Mouse (Mus musculus): ENCODE measurements around the gene C530008M17Rik. TPM values are rescaled to one million over a fixed set of nuclear protein-coding genes. Genes with fewer than 3 reads are reported as not detected.

Gene C530008M17Rik
- polyA plus RNA-seq, 1 experiment from 2014 or later: 3.8 TPM

DNA sequence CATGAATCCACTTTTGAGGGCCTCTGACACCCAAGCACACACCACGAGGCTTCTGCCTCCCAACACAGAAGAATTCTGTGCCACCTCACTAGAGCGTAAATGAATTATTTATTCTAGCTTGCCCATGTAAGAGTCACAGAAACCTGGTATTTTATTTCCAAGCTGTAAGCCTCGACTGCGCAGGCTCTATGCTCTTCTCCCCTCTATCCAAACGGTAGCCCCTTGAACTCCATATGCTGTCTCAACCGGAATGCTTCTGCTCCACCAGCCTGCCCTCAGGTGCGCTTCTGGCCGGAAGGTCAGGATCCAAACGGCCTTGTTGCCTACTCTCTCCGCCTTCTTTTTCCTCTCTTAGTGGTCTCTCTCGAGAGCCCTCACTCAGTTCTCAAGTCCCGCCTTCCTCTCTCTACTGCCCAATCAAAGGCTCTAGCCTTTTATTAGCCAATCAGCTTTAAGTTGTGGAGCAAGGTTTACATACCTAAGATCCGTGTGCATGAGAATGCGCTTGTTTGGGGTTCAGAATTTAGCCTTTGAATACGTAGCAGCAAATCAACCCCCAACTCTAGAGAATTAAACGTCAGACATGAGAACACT, 212.5 kb downstream of the C530008M17Rik start:
- no peak for TF ChIP-seq CTCF (IDR thresholded peaks at IDR 0.05)
- TF ChIP-seq EP300 (IDR thresholded peaks at IDR 0.05): no peak
- Histone ChIP-seq H3K4me2 (replicated peaks; ENCODE audit: low read depth, low read length) (peak overlapping the region; percentile 50), H3K9me3 (ENCODE audit: low read length) (no peaks in the 10 kb centered on the region), H3K36me3 (ENCODE audit: insufficient read depth, low read length) (no peaks in the 10 kb centered on the region), H3K9ac (replicated peaks; ENCODE audit: low read depth) (no peak overlapping the region), H3K27ac (ENCODE audit: low read length) (no peak overlapping the region; the same call in 1 of the 2 replicates), H3K27me3 (replicated peaks; ENCODE audit: insufficient read depth, low read length) (no peaks in the 10 kb centered on the region), H3K4me3 (ENCODE audit: low read depth, low read length) (peak overlapping the region; percentile 28), H3K4me1 (ENCODE audit: insufficient read depth, low read depth, low read length) (no peaks in the 10 kb centered on the region)
- ATAC-seq (peak; percentile 97), DNase-seq (ENCODE audit: low spot score) (peak; percentile 87)
- WGBS: 33% methylated on average over 16 of the region's 16 CpGs

DNA sequence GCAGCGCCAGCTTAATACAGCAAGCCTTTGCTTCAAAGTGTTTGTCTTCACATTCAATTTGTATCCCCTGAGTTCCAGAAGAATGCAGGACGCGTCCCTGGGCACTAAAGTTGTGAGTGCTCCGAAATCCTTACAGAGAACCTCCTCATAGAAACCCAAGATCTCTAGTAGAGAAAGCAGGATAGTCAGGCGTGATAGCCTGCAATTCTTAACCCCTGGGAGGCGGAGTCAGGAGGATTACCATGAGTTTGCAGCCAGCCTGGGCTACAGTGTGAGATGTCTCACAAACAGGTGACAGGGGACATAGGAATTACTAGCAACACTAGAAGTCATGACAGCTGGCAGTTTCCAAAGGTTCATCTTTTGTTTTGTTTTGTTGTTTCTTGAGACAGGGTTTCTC, 213.2 kb downstream of the C530008M17Rik start:
- 51% methylated on average over 6 of the region's 6 CpGs for WGBS
- 0 out of 2 replicates have a peak, but pooled peaks cover 1% of the 10 kb centered on the region for H3K36me3 ChIP-seq (ENCODE audit: insufficient read depth, low read length)
- DNase-seq (ENCODE audit: low spot score) (no peak), ATAC-seq (0 out of 2 replicates have a peak, but pooled peaks have one; percentile 11)
- no peak overlapping the region for H3K27ac ChIP-seq (ENCODE audit: low read length)
- no peaks in the 10 kb centered on the region for H3K27me3 ChIP-seq (replicated peaks; ENCODE audit: insufficient read depth, low read length)
- TF ChIP-seq CTCF (IDR thresholded peaks at IDR 0.05) (no peak), EP300 (IDR thresholded peaks at IDR 0.05) (no peak)
- H3K4me3 ChIP-seq (ENCODE audit: low read depth, low read length): peak overlapping the region; percentile 28
- no peaks in the 10 kb centered on the region for H3K4me1 ChIP-seq (ENCODE audit: insufficient read depth, low read depth, low read length)
- H3K9ac ChIP-seq (replicated peaks; ENCODE audit: low read depth): no peak overlapping the region
- no peaks in the 10 kb centered on the region for H3K9me3 ChIP-seq (ENCODE audit: low read length)
- peak overlapping the region; percentile 50 for H3K4me2 ChIP-seq (replicated peaks; ENCODE audit: low read depth, low read length)

DNA sequence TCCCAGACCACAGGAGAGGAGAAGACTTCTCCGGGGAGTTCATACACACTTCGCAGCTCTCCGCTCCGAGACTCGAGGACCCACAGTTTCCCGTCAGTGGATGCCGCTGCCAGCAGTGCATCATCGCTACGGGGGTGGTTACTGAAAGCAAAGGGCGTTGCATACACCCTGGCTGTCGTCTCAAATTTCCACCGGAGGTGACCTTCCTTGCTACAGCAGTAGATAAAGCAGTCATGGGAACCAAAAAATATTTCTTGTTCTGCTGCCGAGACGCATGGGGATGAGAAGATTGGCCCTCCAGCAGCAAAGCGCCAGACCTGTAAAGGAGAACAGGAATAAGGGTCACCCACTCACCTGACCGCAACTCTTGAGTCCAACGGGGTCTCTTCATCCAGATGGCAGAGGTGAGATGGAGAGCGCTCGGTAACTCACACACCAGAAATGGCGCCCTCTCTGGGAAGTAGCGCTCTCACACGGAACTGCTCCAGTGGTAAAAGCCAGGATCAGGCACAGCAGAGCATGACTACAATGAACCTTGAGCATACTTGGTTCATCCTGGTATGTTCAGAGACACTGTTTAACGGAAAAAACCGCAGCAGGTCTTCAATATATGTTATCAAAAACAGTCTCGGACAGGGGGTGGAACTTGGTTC, 219.9 kb downstream of the C530008M17Rik start:
- Histone ChIP-seq H3K36me3 (ENCODE audit: insufficient read depth, low read length) (0 out of 2 replicates have a peak, but pooled peaks cover 16% of the 10 kb centered on the region), H3K4me1 (ENCODE audit: insufficient read depth, low read depth, low read length) (no peaks in the 10 kb centered on the region), H3K27ac (ENCODE audit: low read length) (no peak overlapping the region), H3K4me3 (ENCODE audit: low read depth, low read length) (no peak overlapping the region), H3K9ac (replicated peaks; ENCODE audit: low read depth) (no peak overlapping the region), H3K9me3 (ENCODE audit: low read length) (no peaks in the 10 kb centered on the region), H3K27me3 (replicated peaks; ENCODE audit: insufficient read depth, low read length) (no peaks in the 10 kb centered on the region), H3K4me2 (replicated peaks; ENCODE audit: low read depth, low read length) (no peak overlapping the region)
- ATAC-seq (no peak), DNase-seq (ENCODE audit: low spot score) (no peak)
- 83% methylated on average over 25 of the region's 25 CpGs for WGBS
- TF ChIP-seq CTCF (IDR thresholded peaks at IDR 0.05) (no peak), EP300 (IDR thresholded peaks at IDR 0.05) (no peak)

DNA sequence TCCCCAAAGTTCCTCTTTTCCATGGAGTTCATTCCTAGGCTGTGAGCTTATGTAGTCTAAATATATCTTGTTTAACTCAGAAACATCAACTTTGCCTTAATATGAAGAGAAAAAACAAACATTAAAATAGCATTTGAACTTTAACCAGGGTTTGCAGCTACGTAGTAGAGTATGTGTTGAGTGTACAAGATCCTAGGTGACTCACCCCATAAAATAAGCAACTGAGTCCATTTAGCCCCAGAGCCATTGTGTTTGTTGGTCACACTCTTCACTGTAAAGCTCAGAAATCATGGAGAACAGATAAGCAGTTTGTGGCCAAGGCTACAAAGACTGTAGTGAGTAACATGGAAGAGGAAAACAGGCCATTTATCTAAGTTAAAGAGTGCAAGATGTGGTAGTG, 227.8 kb downstream of the C530008M17Rik start:
- 66% methylated on average over 1 of the region's 1 CpGs for WGBS

DNA sequence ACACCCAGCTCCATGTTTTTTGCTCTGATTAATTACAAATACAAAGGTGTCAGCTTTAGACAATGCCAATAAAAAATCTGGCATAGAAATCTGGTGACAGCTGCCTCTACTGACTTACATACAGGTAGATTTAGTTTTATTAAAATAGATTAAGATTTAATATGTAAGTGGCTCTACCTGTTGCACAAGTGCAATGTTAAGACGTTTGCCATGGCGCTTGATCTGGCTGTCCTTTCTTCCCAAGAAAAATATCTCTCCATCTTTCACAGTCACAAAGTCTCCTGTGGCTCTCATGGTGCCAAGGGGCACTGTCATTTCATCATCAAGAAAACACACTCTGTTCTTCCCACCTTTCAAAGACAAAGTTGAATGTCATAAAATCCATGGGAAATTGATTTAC, 230.7 kb downstream of the C530008M17Rik start:
- H3K9ac ChIP-seq (replicated peaks; ENCODE audit: low read depth): no peak overlapping the region
- TF ChIP-seq CTCF (IDR thresholded peaks at IDR 0.05) (no peak), EP300 (IDR thresholded peaks at IDR 0.05) (no peak)
- no peaks in the 10 kb centered on the region for H3K4me1 ChIP-seq (ENCODE audit: insufficient read depth, low read depth, low read length)
- no peak overlapping the region for H3K4me2 ChIP-seq (replicated peaks; ENCODE audit: low read depth, low read length)
- WGBS: 89% methylated on average over 2 of the region's 2 CpGs
- no peaks in the 10 kb centered on the region for H3K27me3 ChIP-seq (replicated peaks; ENCODE audit: insufficient read depth, low read length)
- peaks cover 22% of the 10 kb centered on the region; the same call in 1 of the 2 replicates for H3K36me3 ChIP-seq (ENCODE audit: insufficient read depth, low read length)
- no peak for DNase-seq (ENCODE audit: low spot score)
- H3K4me3 ChIP-seq (ENCODE audit: low read depth, low read length): no peak overlapping the region
- H3K9me3 ChIP-seq (ENCODE audit: low read length): no peaks in the 10 kb centered on the region
- ATAC-seq: no peak
- H3K27ac ChIP-seq (ENCODE audit: low read length): no peak overlapping the region

More for the DNA sequence above, 227.8 kb downstream of the C530008M17Rik start:
- Histone ChIP-seq H3K27me3 (replicated peaks; ENCODE audit: insufficient read depth, low read length) (no peaks in the 10 kb centered on the region), H3K4me3 (ENCODE audit: low read depth, low read length) (no peak overlapping the region), H3K36me3 (ENCODE audit: insufficient read depth, low read length) (peaks cover 25% of the 10 kb centered on the region; the same call in 1 of the 2 replicates), H3K27ac (ENCODE audit: low read length) (no peak overlapping the region), H3K9ac (replicated peaks; ENCODE audit: low read depth) (no peak overlapping the region), H3K4me1 (ENCODE audit: insufficient read depth, low read depth, low read length) (no peaks in the 10 kb centered on the region), H3K9me3 (ENCODE audit: low read length) (no peaks in the 10 kb centered on the region), H3K4me2 (replicated peaks; ENCODE audit: low read depth, low read length) (no peak overlapping the region)
- DNase-seq (ENCODE audit: low spot score): no peak
- ATAC-seq: no peak
- TF ChIP-seq EP300 (IDR thresholded peaks at IDR 0.05) (no peak), CTCF (IDR thresholded peaks at IDR 0.05) (no peak)

DNA sequence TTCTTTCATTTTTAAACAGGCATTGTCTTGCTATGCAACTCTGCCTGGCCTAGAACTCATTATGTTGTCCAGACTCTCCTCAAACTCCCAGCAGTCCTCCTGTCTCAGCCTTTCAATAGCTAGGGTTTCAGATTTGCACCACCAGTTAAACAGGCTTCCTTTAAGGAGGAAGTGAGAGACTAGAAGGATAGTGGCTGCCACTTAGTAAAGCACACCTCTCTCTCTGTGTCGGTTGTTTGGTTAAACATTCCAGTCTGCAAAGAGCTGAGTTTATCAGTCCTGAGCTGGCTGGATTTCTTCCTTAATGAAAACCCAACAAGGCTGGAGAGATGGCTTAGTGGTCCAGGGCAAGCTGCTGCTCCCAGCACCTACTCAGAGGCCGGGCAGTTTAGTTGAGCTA, 236.3 kb downstream of the C530008M17Rik start:
- H3K36me3 ChIP-seq (ENCODE audit: insufficient read depth, low read length): peaks cover 9% of the 10 kb centered on the region; the same call in 1 of the 2 replicates
- no peak overlapping the region for H3K4me3 ChIP-seq (ENCODE audit: low read depth, low read length)
- no peaks in the 10 kb centered on the region for H3K4me1 ChIP-seq (ENCODE audit: insufficient read depth, low read depth, low read length)
- DNase-seq (ENCODE audit: low spot score) (peak; percentile 7), ATAC-seq (no peak)
- H3K27ac ChIP-seq (ENCODE audit: low read length): no peak overlapping the region
- no peaks in the 10 kb centered on the region for H3K9me3 ChIP-seq (ENCODE audit: low read length)
- H3K4me2 ChIP-seq (replicated peaks; ENCODE audit: low read depth, low read length): no peak overlapping the region
- H3K27me3 ChIP-seq (replicated peaks; ENCODE audit: insufficient read depth, low read length): no peaks in the 10 kb centered on the region
- WGBS: 37% methylated on average over 2 of the region's 2 CpGs
- H3K9ac ChIP-seq (replicated peaks; ENCODE audit: low read depth): no peak overlapping the region
- no peak for TF ChIP-seq EP300 (IDR thresholded peaks at IDR 0.05)
- no peak for TF ChIP-seq CTCF (IDR thresholded peaks at IDR 0.05)

Data from lung, postnatal 0 days (tissue).